Mouse (Mus musculus) midbrain, embryonic 10.5 days (tissue): ENCODE measurements around the gene Nav3. TPM values are rescaled to one million over a fixed set of nuclear protein-coding genes. Genes with fewer than 3 reads are reported as not detected.

Experiments used
- DNase-seq: peaks from one replicate; pipeline ENCODE4 v3.0.0-alpha.2; 2017; ENCODE audit warnings: low spot score
- H3K27ac ChIP-seq: fragments of 300-500 bp; sonication (generic); replicated peaks from 2 replicates; pipeline ENCODE4 v1.5.1; 2016; ENCODE audit warnings: mild to moderate bottlenecking
- H3K27me3 ChIP-seq: fragments of 300-500 bp; sonication (generic); 2 replicates; pipeline ENCODE4 v1.6.1; 2016; ENCODE audit warnings: low read depth, mild to moderate bottlenecking; ENCODE audit not compliant: poor library complexity, severe bottlenecking
- H3K36me3 ChIP-seq: fragments of 300-500 bp; sonication (generic); 2 replicates; pipeline ENCODE4 v1.6.1; 2016; ENCODE audit warnings: mild to moderate bottlenecking, moderate library complexity
- H3K4me1 ChIP-seq: fragments of 300-500 bp; sonication (generic); 2 replicates; pipeline ENCODE4 v1.6.1; 2016
- H3K4me3 ChIP-seq: fragments of 300-500 bp; sonication (generic); 2 replicates; pipeline ENCODE4 v1.5.1; 2016; ENCODE audit warnings: mild to moderate bottlenecking, moderate library complexity
- H3K9me3 ChIP-seq: fragments of 300-500 bp; sonication (generic); replicated peaks from 2 replicates; pipeline ENCODE4 v1.6.1; 2016; ENCODE audit warnings: mild to moderate bottlenecking
- WGBS: fragments of 180-500 bp; shearing (Covaris S2); methylation state at CpG from one replicate; pipeline ENCODE4 v1.1.7; 2016; 5-methylcytosine and 5-hydroxymethylcytosine counted together
- polyA plus RNA-seq: library from polyadenylated mRNA; unstranded; fragments of >200 nt; fragmentation: Nextera tagmentation; extraction: Ambion mirVana; gene quantifications from 2 replicates; pipeline ENCODE4 v1.2.1, GENCODE M21; 2016

The Nav3 gene
- polyA plus RNA-seq, 1 experiment from 2014 or later = 3.4 TPM

DNA sequence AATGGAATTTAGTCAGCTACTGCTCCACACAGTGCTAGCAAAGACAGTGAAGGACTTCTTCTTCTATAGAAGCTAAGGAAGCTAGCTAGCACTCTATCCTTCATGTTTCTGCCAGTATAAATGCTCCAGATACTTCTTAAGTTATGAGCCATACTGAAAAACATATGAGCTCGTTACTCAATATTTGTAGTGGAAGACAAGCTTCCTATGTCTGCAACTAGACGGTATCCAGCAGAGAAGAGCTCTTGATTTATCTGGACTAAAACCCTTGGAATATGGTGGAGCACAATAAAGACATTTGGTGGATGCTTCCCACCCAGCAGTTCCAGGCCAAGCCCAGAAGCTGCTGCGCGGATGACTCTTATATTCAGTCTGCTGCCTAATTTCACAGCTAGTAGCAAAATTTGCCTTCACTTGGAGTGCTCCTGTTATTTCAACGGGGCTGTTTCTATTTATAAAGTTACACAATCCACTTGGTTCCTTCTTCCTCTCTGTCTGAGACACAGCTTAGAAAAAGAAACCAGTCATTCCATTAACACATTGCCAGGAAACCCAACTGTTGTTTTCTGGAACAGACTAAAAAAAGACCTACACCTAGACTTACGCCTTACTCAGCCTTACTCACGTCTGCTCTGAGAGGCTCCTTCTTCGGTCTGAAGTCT lies 470.0 kb downstream of the Nav3 start:
- Histone ChIP-seq H3K27me3 (no peaks in the 10 kb centered on the region), H3K27ac (no peak overlapping the region), H3K4me1 (no peaks in the 10 kb centered on the region), H3K4me3 (no peak overlapping the region), H3K36me3 (no peaks in the 10 kb centered on the region), H3K9me3 (no peaks in the 10 kb centered on the region)
- DNase-seq = no peak
- 89% methylated on average over 8 of the region's 8 CpGs for WGBS

DNA sequence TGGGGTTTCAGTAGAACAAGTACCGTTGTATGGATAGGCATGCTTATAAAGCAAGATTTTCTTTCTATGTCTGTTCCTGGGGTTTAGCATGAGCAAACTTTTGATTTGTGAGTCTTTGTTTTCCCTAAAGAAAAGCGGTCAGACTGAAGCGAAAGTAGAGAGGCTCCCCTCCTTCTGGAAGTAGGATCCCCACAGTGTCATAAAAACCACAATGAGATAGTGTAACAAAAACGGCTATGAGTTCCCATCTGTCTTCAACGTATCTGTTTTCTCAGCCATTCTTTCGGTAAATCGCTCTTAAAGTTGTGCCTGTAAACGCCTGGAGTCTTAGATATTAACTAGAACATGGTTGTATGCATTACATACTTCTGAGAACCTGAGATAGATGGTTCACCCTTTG lies 479.7 kb downstream of the Nav3 start:
- Histone ChIP-seq H3K4me1 (no peaks in the 10 kb centered on the region), H3K36me3 (no peaks in the 10 kb centered on the region), H3K27me3 (no peaks in the 10 kb centered on the region), H3K9me3 (no peaks in the 10 kb centered on the region), H3K27ac (no peak overlapping the region), H3K4me3 (no peak overlapping the region)
- no peak for DNase-seq
- 94% methylated on average over 8 of the region's 8 CpGs for WGBS

DNA sequence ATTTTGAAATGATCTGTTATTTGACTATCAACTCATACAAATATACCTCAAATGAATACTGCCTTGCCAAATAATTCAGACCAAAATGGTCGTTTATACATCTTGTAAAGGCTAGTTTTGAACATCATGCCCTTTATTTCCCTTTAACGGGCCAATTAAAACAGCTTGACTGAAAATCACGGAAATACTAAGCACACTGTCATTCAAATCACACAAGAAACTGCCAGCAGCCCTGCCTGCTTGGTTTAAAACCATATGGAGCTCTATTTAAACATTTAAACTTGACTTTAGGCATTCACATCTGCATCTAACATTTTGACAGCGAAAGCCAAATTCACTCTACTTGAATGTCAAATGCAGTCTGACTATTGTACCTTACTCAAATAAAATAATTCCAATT lies 481.8 kb downstream of the Nav3 start:
- Histone ChIP-seq H3K4me3 (no peak overlapping the region), H3K9me3 (no peaks in the 10 kb centered on the region), H3K36me3 (no peaks in the 10 kb centered on the region), H3K27ac (no peak overlapping the region), H3K27me3 (no peaks in the 10 kb centered on the region), H3K4me1 (no peaks in the 10 kb centered on the region)
- 85% methylated on average over 4 of the region's 4 CpGs for WGBS
- DNase-seq = no peak

DNA sequence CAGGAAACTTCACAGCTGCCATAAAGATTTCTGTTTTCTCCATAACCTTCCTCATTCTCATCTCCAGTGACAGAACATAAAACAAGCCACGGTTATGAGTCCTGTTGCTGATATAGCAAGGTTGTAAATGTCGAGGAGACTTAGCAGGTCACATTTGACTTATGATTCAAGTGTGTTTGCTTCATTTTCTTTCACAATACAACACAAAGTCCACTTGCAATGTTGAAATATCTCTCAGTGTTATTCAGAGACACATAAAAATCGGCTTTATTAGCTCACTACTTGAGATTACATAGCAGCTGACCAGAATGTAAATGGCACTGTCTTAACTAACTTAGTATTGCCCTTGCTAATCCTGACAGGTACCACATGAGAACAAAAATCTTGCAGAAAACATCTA lies 482.5 kb downstream of the Nav3 start:
- DNase-seq = no peak
- Histone ChIP-seq H3K27me3 (no peaks in the 10 kb centered on the region), H3K9me3 (no peaks in the 10 kb centered on the region), H3K36me3 (no peaks in the 10 kb centered on the region), H3K4me1 (no peaks in the 10 kb centered on the region), H3K4me3 (no peak overlapping the region), H3K27ac (no peak overlapping the region)
- WGBS = 87% methylated on average over 3 of the region's 3 CpGs

DNA sequence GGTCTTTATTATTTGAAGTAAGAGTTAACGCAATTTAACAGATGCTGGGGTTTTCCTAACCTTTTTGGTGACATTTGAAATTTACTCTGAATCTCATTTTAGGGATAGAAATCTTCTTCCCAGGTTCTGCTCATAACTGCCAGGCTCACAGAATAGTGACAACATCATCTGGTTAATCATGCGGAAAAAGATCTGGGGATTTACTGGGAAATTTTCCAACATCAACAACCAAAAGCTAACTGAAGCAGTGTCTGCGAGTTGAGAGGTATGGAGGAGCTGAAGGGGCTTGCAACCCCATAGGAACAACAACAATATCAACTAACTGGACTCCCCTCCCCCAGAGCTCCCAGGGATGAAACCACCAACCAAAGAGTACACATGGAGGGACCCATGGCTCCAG lies 505.7 kb downstream of the Nav3 start:
- no peaks in the 10 kb centered on the region for H3K4me1 ChIP-seq
- no peak overlapping the region for H3K27ac ChIP-seq
- no peaks in the 10 kb centered on the region for H3K9me3 ChIP-seq
- 85% methylated on average over 3 of the region's 3 CpGs for WGBS
- H3K36me3 ChIP-seq = no peaks in the 10 kb centered on the region
- H3K27me3 ChIP-seq = no peaks in the 10 kb centered on the region
- no peak overlapping the region for H3K4me3 ChIP-seq
- no peak for DNase-seq

DNA sequence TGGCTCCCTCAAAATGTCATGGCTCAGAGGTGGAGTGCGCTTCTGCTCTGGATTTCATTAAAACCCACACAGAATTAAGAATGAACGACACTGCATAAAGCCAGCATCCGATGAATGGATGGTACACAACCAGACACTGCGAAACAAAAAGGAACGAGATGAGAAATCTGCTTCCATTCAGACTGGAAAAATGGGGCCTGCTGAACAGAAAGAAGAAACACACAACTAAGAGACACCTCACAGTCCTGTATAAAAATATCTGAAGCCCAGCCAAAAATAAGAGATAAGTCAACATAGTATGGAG lies 526.7 kb downstream of the Nav3 start:
- no peaks in the 10 kb centered on the region for H3K36me3 ChIP-seq
- no peaks in the 10 kb centered on the region for H3K27me3 ChIP-seq
- H3K27ac ChIP-seq = peak overlapping the region; percentile 55
- H3K4me1 ChIP-seq = peaks cover 29% of the 10 kb centered on the region
- H3K9me3 ChIP-seq = no peaks in the 10 kb centered on the region
- DNase-seq = no peak
- no peak overlapping the region for H3K4me3 ChIP-seq
- 46% methylated on average over 5 of the region's 5 CpGs for WGBS

DNA sequence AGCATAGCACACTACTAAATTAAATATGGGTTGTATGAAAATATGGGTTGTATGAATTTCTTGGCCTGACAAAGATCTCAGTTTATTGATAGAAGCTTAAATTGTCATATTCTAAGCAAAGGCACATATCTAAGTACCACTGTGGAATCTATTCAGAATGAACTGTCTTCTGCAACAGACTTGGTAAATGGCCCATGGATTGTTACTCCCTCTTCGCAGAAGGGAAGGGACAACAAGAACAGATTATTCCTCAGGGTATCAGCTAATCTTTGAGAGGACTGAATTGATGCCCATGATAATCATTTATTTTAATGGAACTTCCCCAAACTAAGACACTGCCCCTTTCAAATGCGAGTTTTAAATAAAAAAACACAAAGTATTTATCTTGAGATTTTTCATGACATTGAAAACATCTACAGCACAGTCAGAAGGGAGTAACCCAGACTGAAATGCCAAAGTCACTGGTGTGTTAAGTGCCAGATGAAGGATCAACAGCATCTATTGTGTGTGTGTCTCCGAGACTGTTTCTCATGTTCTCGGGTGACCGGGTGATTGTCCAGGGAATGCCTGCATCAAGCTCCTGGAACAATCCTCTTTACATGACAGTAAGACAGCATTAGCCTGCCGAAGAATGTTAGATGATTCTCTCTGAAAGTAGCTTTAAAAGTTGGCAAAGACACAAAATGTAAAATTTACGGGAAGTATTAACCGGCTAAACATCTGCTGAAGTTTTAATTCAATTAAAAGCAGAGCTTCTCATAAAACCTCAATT lies 527.3 kb downstream of the Nav3 start:
- peak overlapping the region; percentile 55 for H3K27ac ChIP-seq
- H3K4me1 ChIP-seq = peaks cover 29% of the 10 kb centered on the region
- WGBS = 46% methylated on average over 8 of the region's 8 CpGs
- H3K4me3 ChIP-seq = no peak overlapping the region
- no peaks in the 10 kb centered on the region for H3K9me3 ChIP-seq
- peak; percentile 16 for DNase-seq
- no peaks in the 10 kb centered on the region for H3K27me3 ChIP-seq
- H3K36me3 ChIP-seq = no peaks in the 10 kb centered on the region

DNA sequence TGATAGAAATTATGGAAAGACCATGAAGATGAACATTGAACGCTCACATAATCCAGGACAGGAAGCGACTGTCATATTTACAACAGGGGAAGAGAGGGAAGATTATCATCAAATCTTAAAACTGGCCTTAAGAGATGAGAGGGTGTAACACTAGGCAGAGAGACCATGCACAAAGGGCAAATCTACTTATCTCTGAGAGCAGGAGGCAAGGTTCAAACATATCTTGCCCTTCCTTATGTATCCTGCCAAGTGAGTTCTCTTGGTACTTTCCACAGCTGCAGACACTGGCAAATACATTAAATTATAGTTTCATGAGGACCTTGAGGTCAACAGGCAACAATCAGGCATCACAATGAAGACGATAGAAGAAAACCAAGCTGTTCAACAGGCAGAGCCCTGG lies 529.9 kb downstream of the Nav3 start:
- 87% methylated on average over 3 of the region's 3 CpGs for WGBS
- Histone ChIP-seq H3K4me1 (peaks cover 35% of the 10 kb centered on the region), H3K27me3 (no peaks in the 10 kb centered on the region), H3K4me3 (no peak overlapping the region), H3K27ac (no peak overlapping the region), H3K9me3 (no peaks in the 10 kb centered on the region), H3K36me3 (no peaks in the 10 kb centered on the region)
- no peak for DNase-seq

DNA sequence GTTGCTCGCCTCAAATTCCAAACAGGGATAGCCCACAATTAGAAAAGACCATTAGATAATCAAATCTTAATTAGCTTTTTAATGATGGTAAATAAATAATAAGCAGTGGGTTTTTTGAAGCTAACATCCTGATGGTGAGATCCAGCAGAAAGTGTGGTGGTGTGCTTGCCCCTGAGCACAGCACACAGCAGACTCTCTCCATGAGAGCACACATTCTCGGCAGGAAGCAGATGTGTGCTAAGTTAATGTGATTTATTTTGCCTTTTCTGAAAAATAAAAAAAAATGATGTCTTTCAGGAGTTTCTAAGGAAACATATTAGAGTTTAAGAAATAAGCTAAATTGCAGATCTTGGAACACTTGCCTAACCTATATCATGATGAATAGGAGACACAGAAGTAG lies 531.9 kb downstream of the Nav3 start:
- H3K4me1 ChIP-seq = peaks cover 28% of the 10 kb centered on the region
- no peaks in the 10 kb centered on the region for H3K9me3 ChIP-seq
- no peak overlapping the region for H3K27ac ChIP-seq
- 83% methylated on average over 2 of the region's 2 CpGs for WGBS
- no peak overlapping the region for H3K4me3 ChIP-seq
- H3K27me3 ChIP-seq = no peaks in the 10 kb centered on the region
- H3K36me3 ChIP-seq = no peaks in the 10 kb centered on the region
- DNase-seq = no peak

DNA sequence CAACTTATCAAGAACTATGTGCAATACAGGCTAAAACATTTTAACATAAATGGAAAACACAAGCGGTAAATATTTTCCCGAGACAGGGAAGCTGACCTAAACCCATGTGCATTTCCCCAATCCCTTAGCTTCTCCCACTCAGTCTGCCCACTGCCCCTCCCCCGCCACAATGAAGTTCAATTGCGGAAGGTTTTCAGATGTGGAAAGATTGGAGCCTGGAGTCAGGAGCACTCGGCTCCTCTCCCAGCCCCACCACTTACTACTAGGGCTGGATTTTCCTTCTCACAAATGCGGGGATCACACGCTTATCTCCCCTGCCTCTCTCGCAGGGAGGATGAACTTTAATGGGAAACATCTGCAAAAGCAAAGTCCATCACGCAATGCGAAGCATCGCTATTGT lies 534.6 kb downstream of the Nav3 start:
- H3K27ac ChIP-seq = peak overlapping the region; percentile 46; the same call in 1 of the 2 replicates
- no peaks in the 10 kb centered on the region for H3K9me3 ChIP-seq
- H3K36me3 ChIP-seq = no peaks in the 10 kb centered on the region
- WGBS = 60% methylated on average over 11 of the region's 11 CpGs
- DNase-seq = peak; percentile 28
- no peak overlapping the region for H3K4me3 ChIP-seq
- peaks cover 9% of the 10 kb centered on the region for H3K4me1 ChIP-seq
- no peaks in the 10 kb centered on the region for H3K27me3 ChIP-seq

DNA sequence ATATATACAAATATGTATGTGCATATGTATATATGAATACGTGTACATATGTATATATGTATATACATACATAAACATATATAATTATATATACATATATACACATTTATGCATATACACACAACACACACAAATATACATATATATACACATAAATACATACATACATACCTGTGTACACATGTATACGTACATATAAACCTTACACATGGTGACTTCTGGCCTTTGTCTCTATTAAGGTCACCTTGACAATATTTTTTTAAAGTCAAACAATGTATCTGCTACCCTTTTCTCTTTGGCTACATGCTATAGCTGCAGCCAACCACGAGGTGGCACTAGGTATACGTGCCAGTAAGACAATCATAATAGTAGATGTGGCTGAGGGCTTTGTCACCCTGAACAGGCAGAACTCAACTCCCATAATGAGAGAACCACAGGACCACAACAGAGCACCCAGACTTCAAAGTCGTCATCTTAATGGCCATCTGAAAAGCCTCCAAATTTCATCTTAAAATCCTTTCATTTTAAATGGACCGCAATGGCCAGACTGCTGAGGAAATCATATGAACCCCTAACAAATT lies 535.3 kb downstream of the Nav3 start:
- Histone ChIP-seq H3K36me3 (no peaks in the 10 kb centered on the region), H3K9me3 (no peaks in the 10 kb centered on the region), H3K4me1 (peaks cover 9% of the 10 kb centered on the region), H3K27me3 (no peaks in the 10 kb centered on the region), H3K4me3 (no peak overlapping the region), H3K27ac (no peak overlapping the region)
- 17% methylated on average over 6 of the region's 6 CpGs for WGBS
- peak; percentile 64 for DNase-seq

DNA sequence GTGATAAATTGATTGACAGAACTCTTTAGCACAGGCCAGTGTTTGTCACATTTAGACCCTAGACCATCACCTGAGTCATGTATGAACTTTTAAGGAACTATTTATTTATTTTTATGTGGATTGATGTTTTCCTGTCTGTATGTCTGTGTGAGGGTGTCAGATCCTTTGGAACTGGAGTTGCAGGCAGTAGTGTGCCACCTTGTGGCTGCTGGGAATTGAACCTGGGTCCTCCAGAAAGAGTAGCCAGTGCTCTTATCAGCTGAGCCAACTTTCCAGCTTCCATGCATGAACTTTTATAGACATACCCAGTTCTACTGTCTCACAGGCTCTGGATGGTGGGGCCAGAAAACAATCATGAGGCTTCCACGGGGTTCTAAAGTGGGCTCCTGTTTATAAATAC lies 536.5 kb downstream of the Nav3 start:
- no peaks in the 10 kb centered on the region for H3K9me3 ChIP-seq
- 50% methylated on average over 1 of the region's 1 CpGs for WGBS
- no peak overlapping the region for H3K27ac ChIP-seq
- H3K4me3 ChIP-seq = no peak overlapping the region
- no peaks in the 10 kb centered on the region for H3K27me3 ChIP-seq
- H3K4me1 ChIP-seq = peaks cover 9% of the 10 kb centered on the region
- no peaks in the 10 kb centered on the region for H3K36me3 ChIP-seq
- no peak for DNase-seq

DNA sequence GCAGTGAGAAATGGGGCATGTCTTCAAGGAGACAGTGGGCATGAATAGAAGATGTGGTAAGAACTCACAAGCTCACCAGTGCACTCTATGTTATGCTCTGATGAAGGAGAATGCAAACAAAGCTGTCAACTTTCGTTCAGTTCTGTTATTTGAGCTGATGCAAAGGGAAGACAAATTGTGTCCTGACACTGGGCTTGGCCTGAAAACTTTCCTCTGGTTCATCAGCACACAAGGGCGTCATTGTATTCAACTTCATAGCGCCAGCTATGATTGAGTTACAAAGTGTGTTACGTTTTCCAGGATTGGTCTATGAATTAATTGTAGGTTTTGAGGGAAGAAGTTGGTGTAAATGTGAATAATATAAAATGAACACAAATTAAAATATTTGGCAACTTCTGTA lies 548.8 kb downstream of the Nav3 start:
- no peaks in the 10 kb centered on the region for H3K36me3 ChIP-seq
- H3K27ac ChIP-seq = no peak overlapping the region
- no peaks in the 10 kb centered on the region for H3K9me3 ChIP-seq
- 82% methylated on average over 4 of the region's 4 CpGs for WGBS
- no peak for DNase-seq
- peaks cover 6% of the 10 kb centered on the region for H3K4me1 ChIP-seq
- no peak overlapping the region for H3K4me3 ChIP-seq
- H3K27me3 ChIP-seq = no peaks in the 10 kb centered on the region
